Mouse (Mus musculus) left cerebral cortex, adult 11 months (tissue): ENCODE measurements around the gene Dthd1.

ENCODE experiments used
- DNase-seq: peaks from one replicate; pipeline ENCODE4 v3.0.0; 2022; ENCODE audit warnings: low spot score

The Dthd1 gene

DNA sequence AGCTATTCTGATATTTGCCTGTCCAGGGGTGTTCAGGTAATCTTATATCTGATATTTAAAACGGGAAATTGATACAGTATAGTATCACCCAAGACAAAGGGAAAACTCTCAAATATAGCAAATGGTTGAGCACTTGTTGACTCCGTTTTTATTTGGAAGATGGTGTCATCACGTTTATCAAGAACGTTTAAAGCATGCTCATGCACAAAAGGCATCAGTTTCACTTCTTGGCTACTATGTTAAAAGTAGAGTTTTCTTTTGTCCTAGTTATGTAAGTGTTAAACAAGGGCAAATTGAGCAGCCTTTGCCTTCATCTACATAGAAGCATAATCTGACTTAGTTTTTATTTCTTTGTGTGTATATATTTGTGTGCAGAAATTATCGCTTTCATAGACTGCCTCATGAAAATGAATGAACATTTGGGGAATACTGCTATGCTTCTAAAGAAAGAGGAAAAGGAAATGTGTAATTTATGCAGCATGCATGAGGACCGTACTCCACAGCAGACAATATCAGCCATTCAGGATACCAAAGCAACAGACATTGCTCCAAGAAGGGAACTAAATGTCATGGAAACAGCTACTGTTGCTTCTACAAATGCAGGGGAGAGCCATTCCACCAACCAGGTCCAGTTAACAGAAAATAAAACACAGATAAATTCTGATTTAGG lies at the start of gene Dthd1:
Gene Dthd1, plus strand, starts transcription at position 422 of the 670 bp plus-strand sequence.
- peak; percentile 34 for DNase-seq

DNA sequence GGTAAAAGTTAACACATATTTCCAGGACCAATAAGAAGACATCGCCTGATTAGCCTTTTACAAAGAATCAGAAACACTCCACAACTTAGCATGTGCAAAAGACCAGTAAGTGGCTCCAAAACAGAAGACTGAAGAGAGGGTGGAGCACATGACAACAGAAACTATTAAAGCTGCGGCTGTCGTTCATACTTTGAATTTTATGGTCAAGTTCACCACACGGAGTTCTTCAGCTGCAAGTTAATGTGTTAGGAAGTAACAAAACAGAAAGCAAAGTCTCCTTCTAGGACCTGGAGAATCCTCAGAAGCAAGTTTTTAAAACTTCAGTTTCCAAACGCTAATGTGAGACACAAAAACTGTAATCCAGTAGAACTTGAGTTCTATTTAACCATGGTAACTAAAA lies 49.5 kb upstream of the Dthd1 start:
- no peak for DNase-seq

DNA sequence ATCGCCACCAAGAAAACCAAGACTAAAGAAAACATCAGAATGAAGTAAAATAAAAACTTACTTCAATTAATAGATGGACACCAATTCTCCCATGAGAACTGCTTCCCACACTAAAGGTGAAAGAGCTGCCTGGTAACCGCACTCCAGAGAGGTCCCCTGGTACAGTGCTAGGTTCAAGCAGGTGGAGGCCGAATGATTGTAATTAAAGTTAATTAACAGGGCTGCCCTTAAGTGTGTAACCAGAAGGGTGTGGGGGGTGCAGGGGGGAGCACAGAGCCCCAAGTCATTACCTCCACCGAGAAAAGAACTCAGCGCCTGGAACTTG lies 48.2 kb upstream of the Dthd1 start:
- DNase-seq = no peak

DNA sequence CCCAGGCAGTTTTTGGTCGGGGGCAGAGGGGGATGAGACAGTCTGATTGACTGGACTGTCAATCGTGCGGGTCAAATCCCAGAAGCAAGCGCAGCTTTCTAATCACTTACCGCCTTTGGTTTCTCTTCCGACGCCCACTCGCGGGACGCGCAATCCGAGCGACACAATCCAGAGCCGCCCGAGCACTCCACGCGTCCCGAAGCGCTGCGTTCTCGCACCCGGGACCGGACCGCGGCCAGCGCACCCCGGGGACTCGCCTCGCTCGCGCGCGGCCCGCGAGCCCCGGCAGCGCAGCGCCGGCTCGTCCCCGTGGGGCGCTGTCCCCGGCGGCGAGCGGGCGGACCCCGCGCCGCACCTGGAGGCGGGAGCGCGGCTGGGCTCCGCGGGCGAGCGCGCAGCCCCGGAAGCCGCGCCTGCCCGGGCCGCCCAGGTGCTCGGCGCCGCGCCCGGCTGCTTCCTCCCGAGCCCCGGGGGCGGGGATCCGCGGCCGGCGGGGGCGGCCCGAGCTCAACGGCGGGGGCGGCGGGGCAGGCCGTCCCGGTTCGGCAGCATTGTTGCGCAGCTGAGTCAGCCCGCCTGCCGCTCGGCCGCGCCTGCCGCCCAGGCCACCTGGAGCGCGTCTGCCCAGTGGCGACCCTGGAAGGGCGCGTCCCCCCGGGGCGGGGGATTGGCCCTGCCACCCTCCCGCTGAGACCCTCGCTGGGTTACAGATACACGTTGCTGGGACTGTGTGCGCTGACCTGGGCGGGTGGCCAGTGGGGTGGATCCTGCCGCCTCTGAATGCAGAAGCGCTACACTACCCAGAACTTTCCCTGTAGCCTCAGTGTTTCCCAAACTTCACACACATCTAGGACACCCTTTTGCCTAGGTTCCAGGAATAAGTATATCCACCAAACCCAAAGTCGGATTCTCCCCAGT lies 47.6 kb upstream of the Dthd1 start, which contains the start of gene Arap2:
Gene Arap2, minus strand, starts transcription at position 376 of the 918 bp plus-strand sequence.
- no peak for DNase-seq

DNA sequence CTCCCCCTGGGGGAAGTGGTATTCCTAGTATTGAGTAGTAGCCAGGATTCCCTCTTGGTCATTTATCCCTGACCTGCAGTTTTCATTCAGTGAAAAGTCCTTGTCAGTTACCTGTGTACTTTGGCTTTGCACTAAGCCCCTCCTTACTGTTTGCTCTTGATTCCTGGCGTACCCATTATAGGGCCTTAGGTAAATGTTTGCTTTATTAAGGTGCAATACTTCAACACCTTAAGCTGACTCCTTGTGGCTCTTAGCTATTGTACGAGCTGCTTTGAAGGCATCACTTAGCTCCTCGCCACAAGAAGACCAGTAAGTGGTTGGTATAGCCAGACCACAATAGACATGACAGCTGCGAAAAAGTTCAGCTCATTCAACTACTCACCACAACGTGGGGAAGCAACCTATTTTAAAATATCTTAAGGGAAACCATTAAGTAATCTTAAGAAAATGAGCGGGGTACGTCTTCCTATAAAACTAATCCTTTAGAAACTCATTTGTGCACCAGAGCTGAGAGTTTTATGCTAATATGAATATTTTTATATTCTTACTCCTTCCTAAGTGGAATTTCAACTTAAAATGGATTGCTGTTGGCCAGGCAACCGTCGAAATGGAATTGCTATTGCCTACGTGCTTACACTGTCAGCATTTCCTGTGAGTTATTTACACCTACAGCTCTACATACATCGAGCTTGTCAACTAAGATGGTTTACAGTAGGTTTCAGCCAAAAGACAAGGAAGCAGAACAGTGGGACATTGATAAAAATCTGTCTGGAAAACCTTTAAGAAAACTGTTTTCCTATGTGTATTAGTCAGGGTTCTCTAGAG lies 41.6 kb upstream of the Dthd1 start:
- no peak for DNase-seq

DNA sequence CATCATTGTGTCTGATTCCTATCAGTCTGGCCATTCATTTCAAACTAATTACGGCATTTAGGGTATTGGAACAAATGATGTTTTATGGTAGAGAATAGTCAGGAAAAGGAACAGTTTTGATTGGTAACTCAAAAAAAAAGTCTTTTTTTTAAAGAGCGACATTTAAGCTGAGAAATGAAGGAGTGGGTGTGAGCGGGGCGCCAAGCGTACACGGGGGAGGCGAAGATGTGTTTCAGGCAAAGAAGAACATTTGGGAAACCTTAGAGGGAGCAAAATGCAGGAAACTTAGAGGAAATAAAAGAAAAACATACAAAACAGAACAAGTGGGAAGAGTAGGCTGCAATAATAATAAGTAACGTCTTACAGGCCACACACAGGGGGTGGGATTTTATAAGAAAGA lies 35.8 kb upstream of the Dthd1 start:
- no peak for DNase-seq

DNA sequence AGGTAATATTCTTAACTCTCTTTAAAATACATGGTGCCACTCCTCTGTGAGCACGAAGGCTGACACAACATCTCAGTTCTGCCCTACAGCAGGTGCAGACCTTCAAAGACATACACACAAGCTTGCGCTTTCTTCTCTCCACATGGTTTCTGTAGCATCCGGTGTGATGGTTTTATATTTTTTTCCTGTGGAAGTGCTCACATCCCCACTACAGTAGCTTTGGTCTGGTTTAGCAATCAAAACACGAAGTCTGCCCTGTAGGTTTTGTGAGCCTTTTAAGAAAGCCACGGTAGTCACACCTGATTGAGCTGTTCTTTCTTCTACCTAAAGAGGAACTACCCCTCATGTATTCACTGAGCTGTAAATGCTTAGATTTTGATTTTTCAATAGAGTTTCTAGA lies 34.9 kb upstream of the Dthd1 start:
- no peak for DNase-seq

DNA sequence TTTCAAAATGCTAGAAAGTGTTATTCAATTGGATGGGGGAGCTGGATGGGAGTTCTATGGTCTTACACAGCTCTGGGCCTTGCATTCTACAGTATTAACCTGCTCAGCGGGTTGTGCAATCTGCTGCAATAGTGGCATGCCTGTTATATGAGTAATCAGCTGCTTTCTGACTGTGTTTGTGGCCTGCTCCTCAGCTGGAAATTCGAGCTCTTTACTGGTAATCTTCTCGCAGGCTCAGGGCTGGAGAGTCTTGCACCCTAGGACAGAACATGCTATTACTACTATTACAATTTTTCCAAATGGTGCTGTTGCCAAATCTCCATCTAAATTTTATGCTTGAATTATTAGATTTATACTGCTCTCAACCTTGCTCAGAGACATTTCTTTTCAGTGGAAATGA lies 26.8 kb upstream of the Dthd1 start:
- DNase-seq = no peak

DNA sequence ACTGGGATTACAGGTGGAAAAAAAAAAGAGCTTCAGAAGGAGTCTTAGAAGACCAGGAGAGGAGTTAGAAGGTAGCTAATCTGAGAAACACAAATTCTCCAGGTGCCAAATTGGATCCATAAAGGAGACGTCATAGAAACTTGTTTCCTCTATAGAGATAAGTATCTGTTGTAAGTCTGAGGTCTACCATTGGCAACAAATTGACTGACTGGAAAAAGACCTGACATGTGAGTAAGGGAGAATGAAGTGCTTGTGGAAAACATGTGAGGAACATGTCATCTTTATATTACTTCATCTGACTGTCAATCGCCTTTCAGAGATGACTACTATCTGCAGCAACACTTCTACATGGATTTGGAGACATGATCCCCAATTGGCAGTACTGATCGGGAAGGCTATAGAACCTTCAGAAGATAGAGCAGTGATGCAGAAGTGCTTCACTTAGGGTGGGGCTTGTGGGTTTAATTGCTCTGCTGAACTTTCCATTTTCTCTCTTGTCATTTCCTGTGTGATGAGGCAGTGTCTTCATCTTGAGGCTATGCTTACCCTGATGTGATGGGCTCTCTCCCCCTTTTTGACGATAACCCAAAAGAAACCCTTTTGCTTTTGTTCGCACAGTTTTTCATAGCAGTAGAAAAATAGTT lies 22.6 kb upstream of the Dthd1 start:
- no peak for DNase-seq

DNA sequence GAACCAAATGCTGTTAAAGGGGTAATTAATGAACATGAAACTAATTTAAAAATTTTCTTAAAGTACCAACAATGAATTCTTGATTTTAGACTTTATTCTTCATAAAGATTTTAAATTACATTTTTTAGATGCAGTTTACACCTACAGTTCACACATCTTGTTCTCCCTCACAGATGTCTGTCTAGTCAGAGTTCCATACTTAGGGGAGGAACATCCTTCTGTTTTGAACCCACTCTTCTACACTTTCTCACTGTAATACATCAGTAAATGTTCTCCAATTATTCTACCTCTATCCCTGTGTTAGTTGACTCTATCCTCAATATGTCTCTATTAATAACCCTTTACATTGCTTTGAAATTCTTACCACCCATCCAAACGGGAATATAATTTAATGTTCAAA lies 20.8 kb upstream of the Dthd1 start:
- no peak for DNase-seq

DNA sequence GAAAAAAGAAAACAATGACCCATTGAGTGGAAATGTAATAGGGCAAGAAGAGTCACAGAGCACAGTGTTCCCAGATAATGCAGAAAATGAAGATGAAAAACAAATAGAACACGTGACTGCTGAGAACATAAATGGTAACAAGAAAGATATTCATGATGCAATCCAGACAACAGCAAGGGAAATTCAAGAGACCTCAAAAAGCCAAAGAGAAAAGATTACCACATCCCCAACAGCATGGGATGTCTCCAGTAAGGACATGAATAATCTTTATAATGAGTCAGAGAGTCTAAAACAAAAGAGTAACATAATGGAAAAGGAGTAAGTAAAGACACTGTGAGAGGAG lies 420 bp downstream of the Dthd1 start:
- no peak for DNase-seq

DNA sequence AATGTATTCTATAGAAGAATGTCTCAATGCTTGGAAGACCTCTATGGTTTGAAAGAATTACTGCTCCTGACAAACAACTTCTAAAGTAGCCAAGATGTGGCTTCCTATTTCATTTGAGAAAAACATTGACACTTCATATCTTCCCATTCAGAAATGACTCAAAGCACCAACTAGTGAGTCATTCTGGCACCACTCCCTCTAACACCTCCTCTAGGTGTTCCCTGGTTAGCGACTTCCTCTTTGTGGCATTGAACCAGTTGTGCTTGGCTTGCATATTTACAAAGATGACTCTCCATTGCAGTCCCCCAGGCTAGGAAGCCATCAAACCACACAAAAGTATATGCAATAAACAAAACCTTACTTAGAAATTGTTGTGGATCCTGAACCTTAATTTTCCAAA lies 2.1 kb downstream of the Dthd1 start:
- DNase-seq = no peak

DNA sequence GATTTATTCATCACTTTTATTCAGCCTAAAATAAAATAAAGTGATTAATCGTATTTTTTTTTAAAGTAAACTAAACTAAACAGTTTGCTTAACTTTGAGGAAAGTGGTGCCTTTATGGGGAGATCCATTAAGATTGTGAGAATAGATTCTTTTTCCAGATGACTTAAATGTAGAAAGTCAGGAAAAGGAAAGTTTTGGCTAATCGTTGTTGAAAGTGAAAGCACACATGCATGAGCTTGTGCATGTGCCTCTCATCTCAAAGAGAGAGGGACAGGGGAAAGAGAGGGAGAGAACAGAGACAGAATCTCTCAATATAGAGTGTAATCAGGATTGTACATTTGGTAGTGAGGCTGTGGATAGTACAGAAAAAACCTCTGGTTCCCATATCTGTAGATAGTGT lies 5.9 kb downstream of the Dthd1 start:
- no peak for DNase-seq

DNA sequence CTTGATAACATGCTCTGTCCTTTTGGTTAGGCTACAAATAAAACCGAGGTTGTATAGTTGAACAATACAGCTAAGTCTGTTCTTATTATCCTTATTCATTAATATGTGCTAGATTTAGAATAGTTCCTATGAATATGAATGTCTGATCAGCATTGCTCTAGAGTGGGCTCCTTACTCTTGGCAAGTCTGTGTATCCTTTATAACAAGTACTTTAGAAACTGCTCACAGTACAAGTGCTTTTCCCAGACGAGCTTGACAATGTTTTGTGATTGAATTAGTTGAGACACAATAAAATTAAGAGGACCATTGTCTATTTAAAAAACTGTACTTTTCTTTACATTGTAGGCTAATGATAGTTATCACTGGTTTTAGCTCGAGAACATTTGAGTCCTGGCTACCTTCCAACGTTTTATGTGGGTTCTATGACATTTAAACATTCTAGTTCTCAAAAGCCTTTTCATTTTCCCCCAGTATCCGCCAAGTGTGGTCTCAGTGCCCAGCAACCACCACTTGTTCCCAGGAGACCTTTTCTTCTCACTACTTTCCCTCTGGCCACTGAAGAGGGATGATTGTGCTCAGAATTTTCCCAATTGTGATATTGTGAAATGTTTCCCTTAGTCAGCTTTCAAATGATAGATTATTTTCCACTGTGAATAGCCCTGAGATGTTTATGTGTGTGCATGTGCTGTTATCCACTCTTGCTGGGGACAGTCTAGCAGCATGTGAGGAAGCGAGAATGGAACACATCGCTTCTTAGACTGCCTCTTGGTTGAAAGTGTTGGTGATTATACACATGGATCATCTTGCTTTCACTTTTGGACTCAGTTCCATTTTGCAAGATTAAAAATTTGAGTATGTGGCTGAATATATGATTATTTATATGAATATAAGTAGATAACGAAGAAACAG lies 7.0 kb downstream of the Dthd1 start:
- DNase-seq = no peak

DNA sequence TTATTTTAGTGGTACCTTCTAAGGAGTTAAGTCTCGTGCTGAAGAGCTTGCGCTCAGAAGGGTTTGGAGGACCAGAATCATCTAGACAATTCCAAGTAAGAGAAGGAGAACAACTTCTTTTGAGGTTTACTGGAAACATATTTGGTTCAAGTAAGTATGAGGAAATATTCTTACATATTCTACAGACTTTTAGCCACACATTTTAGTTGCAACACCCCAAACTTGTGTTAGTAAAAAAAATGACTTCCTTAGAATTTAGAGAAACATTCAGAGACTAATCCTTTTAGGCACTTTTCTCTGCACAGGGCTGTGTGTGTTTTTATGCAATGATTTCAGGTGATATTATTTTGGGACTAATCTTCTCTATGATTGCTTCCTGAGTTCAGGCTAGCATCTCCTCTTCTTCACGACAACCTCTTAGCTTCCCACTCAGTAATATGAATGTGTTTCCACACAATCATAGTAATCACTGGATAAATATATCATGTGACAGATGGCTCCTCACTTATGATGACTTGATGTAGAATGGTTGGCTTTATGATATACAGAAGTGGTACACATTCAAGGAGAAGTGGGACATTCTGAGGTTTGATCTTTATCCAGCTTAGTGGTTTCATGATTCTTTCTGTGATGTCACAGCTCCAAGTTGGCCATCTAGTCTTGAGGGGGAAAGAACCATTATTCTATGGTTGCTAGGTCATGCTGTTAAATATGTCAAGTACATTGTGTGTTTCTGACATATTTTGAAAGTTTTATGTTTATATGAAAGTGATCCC lies 29.5 kb downstream of the Dthd1 start:
- no peak for DNase-seq

DNA sequence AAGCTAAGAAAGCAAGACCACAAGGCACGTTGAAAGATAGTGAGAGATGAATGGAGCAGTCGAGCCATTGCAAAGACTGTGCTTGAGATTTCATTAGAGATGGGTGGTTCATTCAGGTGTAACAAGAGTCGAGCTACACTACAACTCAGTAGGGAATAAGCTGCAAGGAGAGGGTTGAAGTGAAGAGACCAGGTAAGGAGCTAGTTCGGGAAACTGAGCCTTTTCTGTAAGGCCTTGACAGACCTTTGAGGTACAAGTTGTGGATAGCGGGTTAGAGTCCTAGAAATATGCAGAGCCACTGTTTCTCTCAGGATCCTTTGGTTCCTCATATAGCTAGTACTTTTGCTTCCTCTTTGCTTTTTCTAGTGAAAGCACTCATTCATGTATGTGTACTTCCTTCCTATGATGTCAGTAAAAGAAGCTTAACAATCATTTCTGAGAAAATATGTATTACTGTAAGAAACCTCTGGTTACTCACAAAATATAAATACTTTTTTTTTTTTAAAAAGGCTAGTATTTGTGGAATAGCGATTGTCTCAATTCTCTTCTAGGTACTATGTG lies 33.0 kb downstream of the Dthd1 start:
- no peak for DNase-seq

DNA sequence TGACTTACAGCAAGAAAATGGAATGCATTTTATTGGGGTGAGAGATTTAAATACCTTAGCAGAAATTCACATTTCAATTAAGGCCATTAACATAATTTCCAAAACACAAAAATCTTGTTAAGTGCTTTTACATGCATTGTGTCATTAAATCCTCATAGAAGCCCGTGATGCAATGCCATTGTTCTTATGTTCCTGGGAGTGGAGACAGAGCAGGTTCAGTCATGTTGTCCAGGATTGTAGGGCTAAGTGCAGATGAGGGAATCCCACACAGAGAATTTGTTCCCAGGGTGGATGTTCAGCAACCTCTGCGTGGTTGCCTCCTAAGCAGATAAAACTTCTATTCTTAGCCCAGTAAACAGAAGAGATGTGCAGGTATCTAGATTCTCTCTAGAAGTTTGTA lies 37.7 kb downstream of the Dthd1 start:
- no peak for DNase-seq

DNA sequence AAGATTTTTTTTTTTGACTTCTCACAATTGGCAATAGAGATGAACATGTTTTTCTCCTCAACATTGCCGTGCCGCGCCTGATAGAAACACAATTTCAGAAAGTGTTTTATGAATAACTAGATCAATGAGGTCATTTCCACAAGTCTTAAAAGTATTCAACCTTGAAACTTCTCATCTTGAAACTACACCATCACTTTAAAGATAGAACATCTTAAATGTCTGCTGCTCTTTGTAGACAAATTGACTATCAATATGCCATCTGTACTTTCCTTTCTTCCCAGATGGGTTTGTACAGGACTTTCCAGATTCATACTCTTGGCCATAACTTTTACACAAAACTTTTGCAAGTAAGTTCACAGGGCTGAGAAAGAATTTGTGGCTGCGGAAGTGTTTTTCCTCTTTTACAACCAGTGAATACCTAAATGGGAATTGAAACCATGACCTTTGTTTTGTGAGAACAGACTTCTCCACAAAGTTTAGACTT lies 40.8 kb downstream of the Dthd1 start:
- no peak for DNase-seq

DNA sequence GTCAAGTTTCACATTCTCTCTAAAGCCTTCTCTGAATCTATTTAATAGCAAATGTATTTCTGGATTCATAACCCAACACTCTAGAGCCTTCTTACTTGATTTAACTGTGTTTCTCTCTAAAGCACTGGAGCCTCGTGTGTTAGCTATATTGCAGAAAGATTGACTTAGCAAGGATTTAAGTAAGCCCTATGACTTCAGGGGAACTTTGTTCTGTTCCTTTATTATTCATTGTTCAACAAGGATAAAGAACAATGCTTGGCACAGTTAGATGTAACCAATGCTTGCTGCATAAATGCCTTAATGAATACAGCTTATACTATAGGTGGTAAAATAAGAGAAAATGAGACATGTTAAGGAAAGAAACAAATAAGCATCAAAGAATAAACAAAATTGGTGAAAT lies 43.9 kb downstream of the Dthd1 start:
- no peak for DNase-seq

DNA sequence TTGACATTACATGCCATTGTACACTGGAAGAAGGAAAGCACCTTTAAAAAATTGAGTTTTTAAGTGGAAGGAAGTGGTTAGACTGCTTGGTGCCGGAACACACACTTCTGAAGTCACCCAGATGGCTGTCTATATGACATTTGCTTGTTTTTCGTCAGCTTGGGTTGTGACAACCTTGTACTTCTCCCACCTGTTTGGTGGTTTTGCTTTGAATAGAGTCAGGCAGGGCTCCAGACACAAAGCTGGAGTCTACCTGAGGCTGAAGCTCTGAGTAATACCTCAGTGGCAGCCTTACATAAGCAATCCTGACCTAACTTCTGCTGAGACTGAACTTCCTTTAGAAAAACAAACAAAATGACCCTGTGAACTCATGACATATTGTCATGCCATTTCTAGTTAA lies 44.7 kb downstream of the Dthd1 start:
- DNase-seq = no peak
